Mouse (Mus musculus): ENCODE measurements around the gene Clec4a1.

Clec4a1 gene

GRCm38 (mm10) chr6:122921451-122921850, at the start of gene Clec4a1:
Gene Clec4a1, plus strand, starts transcription at chr6:122921848.
- DNase-seq (ENCODE audit: low spot score), result no peak

GRCm38 (mm10) chr6:122872800-122873199, 48.8 kb upstream of the Clec4a1 start:
- DNase-seq (ENCODE audit: low spot score), result no peak

GRCm38 (mm10) chr6:122873871-122874719, 47.6 kb upstream of the Clec4a1 start, which contains the start of gene Necap1:
Gene Necap1, plus strand, starts transcription at chr6:122874474.
- peak; percentile 96 for DNase-seq (ENCODE audit: low spot score)

GRCm38 (mm10) chr6:122874720-122875389, 46.8 kb upstream of the Clec4a1 start:
- DNase-seq (ENCODE audit: low spot score), result no peak

GRCm38 (mm10) chr6:122879141-122879735, 42.4 kb upstream of the Clec4a1 start:
- no peak for DNase-seq (ENCODE audit: low spot score)

- no peak for DNase-seq (ENCODE audit: low spot score)
Observed at GRCm38 (mm10) chr6:122879781-122880505, 41.7 kb upstream of the Clec4a1 start.

GRCm38 (mm10) chr6:122881287-122881686, 40.4 kb upstream of the Clec4a1 start:
- DNase-seq (ENCODE audit: low spot score), result no peak

- no peak for DNase-seq (ENCODE audit: low spot score)
Observed at GRCm38 (mm10) chr6:122883603-122884002, 38.0 kb upstream of the Clec4a1 start.

GRCm38 (mm10) chr6:122889599-122889998, 32.0 kb upstream of the Clec4a1 start:
- no peak for DNase-seq (ENCODE audit: low spot score)

- DNase-seq (ENCODE audit: low spot score), result peak; percentile 53
Observed at GRCm38 (mm10) chr6:122892442-122893049, 29.1 kb upstream of the Clec4a1 start.

GRCm38 (mm10) chr6:122919922-122920321, 1.7 kb upstream of the Clec4a1 start:
- DNase-seq (ENCODE audit: low spot score), result no peak

- DNase-seq (ENCODE audit: low spot score), result no peak
Observed at GRCm38 (mm10) chr6:122934845-122935244, 13.2 kb downstream of the Clec4a1 start.

- DNase-seq (ENCODE audit: low spot score), result no peak
Observed at GRCm38 (mm10) chr6:122939618-122940017, 18.0 kb downstream of the Clec4a1 start.

GRCm38 (mm10) chr6:122946760-122947159, 25.1 kb downstream of the Clec4a1 start:
- no peak for DNase-seq (ENCODE audit: low spot score)

GRCm38 (mm10) chr6:122952401-122952800, 30.8 kb downstream of the Clec4a1 start, which contains the start of gene Clec4a3:
Gene Clec4a3, plus strand, starts transcription at chr6:122952515.
- no peak for DNase-seq (ENCODE audit: low spot score)

- no peak for DNase-seq (ENCODE audit: low spot score)
Observed at GRCm38 (mm10) chr6:122964562-122964961, 42.9 kb downstream of the Clec4a1 start.

- no peak for DNase-seq (ENCODE audit: low spot score)
Observed at GRCm38 (mm10) chr6:122969048-122969447, 47.4 kb downstream of the Clec4a1 start.
